Mouse (Mus musculus) liver, embryonic 12.5 days (tissue): Measurements from ENCODE around the gene Magi3. TPM values are rescaled to one million over a fixed set of nuclear protein-coding genes. Genes with fewer than 3 reads are reported as not detected.

Source experiments
- ATAC-seq: fragments of 200-750 bp; cut with Nextera tagmentation; 2 replicates; pipeline ENCODE4 v1.8.0; 2017; ENCODE audit warnings: moderate number of reproducible peaks, mild to moderate bottlenecking, moderate library complexity
- H3K27ac ChIP-seq: fragments of 300-500 bp; sonication (generic); 2 replicates; pipeline ENCODE4 v1.5.1; 2016; ENCODE audit warnings: mild to moderate bottlenecking
- H3K27me3 ChIP-seq: fragments of 300-500 bp; sonication (generic); replicated peaks from 2 replicates; pipeline ENCODE4 v1.6.1; 2016; ENCODE audit warnings: mild to moderate bottlenecking, moderate library complexity
- H3K36me3 ChIP-seq: fragments of 300-500 bp; sonication (generic); 2 replicates; pipeline ENCODE4 v1.6.1; 2016; ENCODE audit warnings: mild to moderate bottlenecking, moderate library complexity
- H3K4me1 ChIP-seq: fragments of 300-500 bp; sonication (generic); 2 replicates; pipeline ENCODE4 v1.6.1; 2016
- H3K4me2 ChIP-seq: fragments of 300-500 bp; sonication (generic); 2 replicates; pipeline ENCODE4 v1.6.1; 2016; ENCODE audit warnings: mild to moderate bottlenecking, moderate library complexity
- H3K4me3 ChIP-seq: fragments of 300-500 bp; sonication (generic); 2 replicates; pipeline ENCODE4 v1.5.1; 2016; ENCODE audit warnings: mild to moderate bottlenecking, moderate library complexity
- H3K9ac ChIP-seq: fragments of 300-500 bp; sonication (generic); 2 replicates; pipeline ENCODE4 v1.6.1; 2016; ENCODE audit warnings: mild to moderate bottlenecking, moderate library complexity
- H3K9me3 ChIP-seq: fragments of 300-500 bp; sonication (generic); replicated peaks from 2 replicates; pipeline ENCODE4 v1.6.1; 2016; ENCODE audit warnings: mild to moderate bottlenecking, moderate library complexity
- WGBS: fragments of 180-500 bp; shearing (Covaris S2); methylation state at CpG from one replicate; pipeline ENCODE4 v1.1.7; 2016; ENCODE audit not compliant: insufficient replicate concordance; 5-methylcytosine and 5-hydroxymethylcytosine counted together
- polyA plus RNA-seq: library from polyadenylated mRNA; unstranded; fragments of >200 nt; fragmentation: Nextera tagmentation; extraction: Ambion mirVana; gene quantifications from 2 replicates; pipeline ENCODE4 v1.2.1, GENCODE M21; 2016

Gene Magi3
- polyA plus RNA-seq, 1 experiment from 2014 or later, result 2.6 TPM

- Histone ChIP-seq H3K27ac (no peak overlapping the region), H3K4me3 (no peak overlapping the region), H3K36me3 (peaks cover 38% of the 10 kb centered on the region), H3K27me3 (no peaks in the 10 kb centered on the region), H3K9me3 (no peaks in the 10 kb centered on the region), H3K4me2 (no peak overlapping the region), H3K9ac (no peak overlapping the region), H3K4me1 (no peaks in the 10 kb centered on the region)
- 86% methylated on average over 3 of the region's 3 CpGs for WGBS
- no peak for ATAC-seq
Measured at GRCm38 (mm10) chr3:104017931-104018330, 202.2 kb downstream of the Magi3 start.

DNA sequence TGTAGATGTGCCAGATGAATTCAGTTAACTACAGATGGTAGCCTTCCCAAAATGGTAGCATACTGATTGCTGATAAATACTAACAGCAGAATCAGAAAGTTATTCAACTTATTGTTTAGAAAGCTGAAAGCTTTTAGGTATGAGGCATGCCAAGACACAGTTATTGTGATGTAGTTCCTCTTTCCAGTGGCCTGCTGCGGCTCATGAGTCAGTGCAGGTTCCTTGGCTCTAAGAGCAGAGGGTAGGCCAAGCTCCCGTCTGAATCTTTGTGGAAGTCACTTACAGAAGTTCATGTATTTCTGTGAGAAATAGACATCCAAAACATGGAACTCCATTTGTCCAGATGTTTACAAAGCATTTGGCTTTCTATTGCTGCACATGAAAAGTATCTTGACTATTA, 208.2 kb downstream of the Magi3 start:
- H3K27ac ChIP-seq, result no peak overlapping the region
- peaks cover 44% of the 10 kb centered on the region for H3K36me3 ChIP-seq
- H3K4me3 ChIP-seq, result no peak overlapping the region
- no peak overlapping the region for H3K9ac ChIP-seq
- WGBS, result 51% methylated on average over 2 of the region's 2 CpGs
- ATAC-seq, result no peak
- H3K9me3 ChIP-seq, result no peaks in the 10 kb centered on the region
- H3K27me3 ChIP-seq, result no peaks in the 10 kb centered on the region
- H3K4me1 ChIP-seq, result no peaks in the 10 kb centered on the region
- H3K4me2 ChIP-seq, result no peak overlapping the region

DNA sequence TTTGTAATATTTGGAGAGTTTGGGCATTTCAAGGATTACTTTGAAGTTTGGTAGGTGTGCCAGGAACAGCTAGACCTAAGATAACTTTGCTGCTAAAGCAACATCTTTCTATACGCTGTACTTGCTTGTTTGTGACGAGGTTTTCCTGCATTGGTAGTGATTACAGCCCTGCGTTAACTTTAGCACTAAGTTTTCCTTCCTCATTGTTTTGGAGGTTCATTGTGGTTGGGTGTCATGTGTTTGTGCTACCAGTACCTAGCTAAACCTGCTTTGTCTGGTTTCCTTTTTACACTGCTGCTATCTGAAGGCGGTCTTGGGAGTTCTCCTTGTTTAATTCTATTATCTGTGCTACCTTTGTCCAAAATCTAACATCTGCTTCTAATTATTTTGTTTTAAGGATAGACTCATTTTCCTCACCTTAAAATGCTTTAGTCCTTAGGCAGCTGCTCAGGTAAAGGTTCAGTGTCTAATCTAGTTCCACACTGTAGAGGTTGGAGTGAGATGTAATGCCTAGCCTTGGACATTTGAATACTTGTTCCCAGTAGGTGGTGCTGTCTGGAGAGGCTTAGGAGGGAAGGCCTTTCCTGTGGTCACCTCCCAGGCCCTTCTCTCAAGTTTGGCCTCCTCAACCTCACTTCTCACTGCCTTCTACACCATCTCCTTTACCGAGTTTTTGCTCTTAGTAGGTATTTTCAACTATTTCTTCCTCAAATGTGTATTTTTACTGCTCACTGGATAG, 210.1 kb downstream of the Magi3 start:
- WGBS, result 75% methylated on average over 5 of the region's 5 CpGs
- no peak overlapping the region for H3K4me3 ChIP-seq
- no peak overlapping the region for H3K4me2 ChIP-seq
- no peaks in the 10 kb centered on the region for H3K27me3 ChIP-seq
- ATAC-seq, result no peak
- H3K9ac ChIP-seq, result no peak overlapping the region
- peaks cover 48% of the 10 kb centered on the region for H3K36me3 ChIP-seq
- no peaks in the 10 kb centered on the region for H3K9me3 ChIP-seq
- H3K4me1 ChIP-seq, result no peaks in the 10 kb centered on the region
- H3K27ac ChIP-seq, result no peak overlapping the region

GRCm38 (mm10) chr3:104007479-104007878, 212.7 kb downstream of the Magi3 start:
- Histone ChIP-seq H3K4me1 (no peaks in the 10 kb centered on the region), H3K4me3 (no peak overlapping the region), H3K27me3 (no peaks in the 10 kb centered on the region), H3K36me3 (peaks cover 54% of the 10 kb centered on the region), H3K9me3 (no peaks in the 10 kb centered on the region), H3K4me2 (no peak overlapping the region), H3K27ac (no peak overlapping the region), H3K9ac (no peak overlapping the region)
- WGBS, result 88% methylated on average over 8 of the region's 8 CpGs
- ATAC-seq, result no peak

DNA sequence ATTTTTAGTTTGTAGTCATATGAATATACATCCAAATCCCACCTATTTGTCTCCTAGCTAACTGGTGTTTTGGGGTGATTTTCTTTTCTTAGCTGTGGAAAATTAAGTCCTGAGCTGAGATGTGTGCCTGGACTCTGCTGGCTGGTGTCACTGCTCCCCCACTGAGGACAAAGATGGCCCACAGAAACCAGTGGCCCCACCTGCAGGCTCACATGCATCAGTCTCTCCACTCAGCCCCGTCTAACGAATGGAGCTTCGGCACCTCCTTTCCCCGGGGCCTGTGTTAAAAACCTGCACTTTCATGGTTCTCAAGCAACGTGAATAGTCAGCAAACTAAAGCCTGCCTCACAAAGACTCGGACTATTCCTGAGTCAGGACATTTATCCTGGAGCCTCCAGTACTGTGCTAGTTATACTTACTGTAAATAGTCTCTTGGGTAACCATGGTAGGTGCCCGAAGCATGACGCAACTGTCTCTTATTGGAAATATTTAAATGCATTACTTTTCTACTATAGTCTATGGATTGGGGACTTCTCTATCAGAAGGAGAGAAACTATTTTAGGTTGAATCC, 213.2 kb downstream of the Magi3 start:
- no peak overlapping the region for H3K27ac ChIP-seq
- no peaks in the 10 kb centered on the region for H3K9me3 ChIP-seq
- peaks cover 59% of the 10 kb centered on the region for H3K36me3 ChIP-seq
- 87% methylated on average over 8 of the region's 8 CpGs for WGBS
- H3K4me2 ChIP-seq, result no peak overlapping the region
- no peaks in the 10 kb centered on the region for H3K27me3 ChIP-seq
- no peak overlapping the region for H3K9ac ChIP-seq
- H3K4me1 ChIP-seq, result no peaks in the 10 kb centered on the region
- no peak overlapping the region for H3K4me3 ChIP-seq
- no peak for ATAC-seq

GRCm38 (mm10) chr3:103998724-103999123, 221.4 kb downstream of the Magi3 start:
- no peaks in the 10 kb centered on the region for H3K4me1 ChIP-seq
- H3K4me2 ChIP-seq, result no peak overlapping the region
- H3K9me3 ChIP-seq, result no peaks in the 10 kb centered on the region
- peaks cover 66% of the 10 kb centered on the region for H3K36me3 ChIP-seq
- H3K27me3 ChIP-seq, result no peaks in the 10 kb centered on the region
- H3K4me3 ChIP-seq, result no peak overlapping the region
- H3K27ac ChIP-seq, result no peak overlapping the region
- ATAC-seq, result no peak
- H3K9ac ChIP-seq, result no peak overlapping the region
- 45% methylated on average over 4 of the region's 4 CpGs for whole genome bisulfite sequencing

DNA sequence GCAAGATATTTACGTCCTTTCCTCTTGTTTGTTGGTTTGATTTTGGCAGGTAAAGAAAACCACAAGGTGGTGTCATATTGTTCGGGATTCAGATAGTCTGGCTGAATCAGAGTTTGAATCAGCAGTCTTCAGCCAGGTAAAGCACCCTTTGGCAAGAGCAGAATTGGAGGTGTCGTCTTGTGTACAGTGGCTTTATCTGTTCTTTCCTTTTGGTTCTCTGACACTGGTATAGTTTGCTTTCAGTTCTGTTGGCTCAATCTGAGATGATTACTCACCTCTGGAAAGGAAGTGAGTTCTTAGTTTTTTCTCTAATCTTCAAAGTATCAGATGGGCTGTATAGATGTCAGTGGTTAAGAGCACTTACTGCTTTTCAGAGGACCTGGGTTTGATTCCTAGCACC, 228.9 kb downstream of the Magi3 start:
- Histone ChIP-seq H3K4me2 (no peak overlapping the region), H3K27ac (no peak overlapping the region), H3K4me1 (no peaks in the 10 kb centered on the region), H3K36me3 (peaks cover 59% of the 10 kb centered on the region), H3K27me3 (no peaks in the 10 kb centered on the region), H3K9ac (no peak overlapping the region), H3K9me3 (no peaks in the 10 kb centered on the region), H3K4me3 (no peak overlapping the region)
- WGBS, result 75% methylated on average over 3 of the region's 3 CpGs
- ATAC-seq, result no peak

- H3K27ac ChIP-seq, result no peak overlapping the region
- H3K4me3 ChIP-seq, result no peak overlapping the region
- no peak for ATAC-seq
- H3K9me3 ChIP-seq, result no peaks in the 10 kb centered on the region
- WGBS, result 67% methylated on average over 4 of the region's 4 CpGs
- H3K4me2 ChIP-seq, result no peak overlapping the region
- H3K36me3 ChIP-seq, result peaks cover 66% of the 10 kb centered on the region
- no peaks in the 10 kb centered on the region for H3K27me3 ChIP-seq
- no peaks in the 10 kb centered on the region for H3K4me1 ChIP-seq
- no peak overlapping the region for H3K9ac ChIP-seq
Measured at GRCm38 (mm10) chr3:103989352-103989751, 230.8 kb downstream of the Magi3 start.

DNA sequence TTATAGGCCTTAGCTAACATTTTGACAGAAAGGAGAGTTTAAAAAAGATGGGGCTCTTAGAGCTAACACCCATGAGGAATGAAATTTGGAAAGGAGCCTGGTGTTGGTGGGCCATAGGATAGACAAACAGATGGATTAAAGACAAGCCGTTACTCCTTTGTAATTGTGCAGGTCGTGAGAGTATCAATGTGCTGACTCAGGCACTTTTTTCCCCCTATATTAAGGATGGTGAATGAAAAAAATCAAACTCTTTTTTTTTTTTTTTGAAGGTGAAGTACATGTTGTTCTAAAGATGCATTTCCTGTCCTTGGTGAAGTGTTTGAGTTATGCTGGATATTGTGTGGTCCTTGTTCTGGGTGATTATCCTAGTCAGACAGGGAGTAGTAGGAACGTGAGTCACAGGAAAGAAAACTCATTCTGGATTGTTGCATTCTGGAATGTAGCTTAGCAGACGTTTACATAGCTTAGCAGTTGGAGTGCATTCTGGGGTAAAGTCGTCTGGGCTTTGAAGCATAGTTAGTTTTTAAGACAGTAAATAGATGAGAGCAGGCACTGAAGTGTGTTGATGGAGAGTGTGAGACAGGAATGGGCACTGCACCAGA, 232.2 kb downstream of the Magi3 start:
- no peak overlapping the region for H3K4me2 ChIP-seq
- no peak for ATAC-seq
- peaks cover 68% of the 10 kb centered on the region for H3K36me3 ChIP-seq
- no peak overlapping the region for H3K9ac ChIP-seq
- no peaks in the 10 kb centered on the region for H3K27me3 ChIP-seq
- H3K27ac ChIP-seq, result no peak overlapping the region
- no peaks in the 10 kb centered on the region for H3K9me3 ChIP-seq
- no peaks in the 10 kb centered on the region for H3K4me1 ChIP-seq
- H3K4me3 ChIP-seq, result no peak overlapping the region
- 74% methylated on average over 5 of the region's 5 CpGs for WGBS

DNA sequence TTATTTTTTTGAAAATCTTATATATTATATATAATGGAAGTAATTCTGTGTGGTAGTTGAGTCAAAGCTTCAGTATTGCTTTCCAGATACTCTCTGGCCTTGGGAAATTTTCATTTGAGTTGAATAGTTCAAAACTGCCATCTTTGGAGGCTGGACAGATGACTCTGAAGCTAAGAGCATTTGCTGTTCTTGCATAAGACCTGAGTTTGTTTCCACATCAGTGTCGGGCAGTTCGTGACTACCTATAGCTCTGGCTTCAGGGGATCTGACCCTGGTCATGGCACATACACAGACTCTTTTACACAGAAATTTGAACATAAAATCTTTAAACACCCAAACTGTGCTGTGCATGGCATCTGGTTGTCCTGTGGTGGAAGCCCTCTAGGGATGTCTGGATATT, 235.0 kb downstream of the Magi3 start:
- ATAC-seq, result no peak
- WGBS, result 84% methylated on average over 2 of the region's 2 CpGs
- Histone ChIP-seq H3K27ac (no peak overlapping the region), H3K4me2 (no peak overlapping the region), H3K27me3 (no peaks in the 10 kb centered on the region), H3K9ac (no peak overlapping the region), H3K4me1 (no peaks in the 10 kb centered on the region), H3K9me3 (no peaks in the 10 kb centered on the region), H3K36me3 (peaks cover 50% of the 10 kb centered on the region), H3K4me3 (no peak overlapping the region)

DNA sequence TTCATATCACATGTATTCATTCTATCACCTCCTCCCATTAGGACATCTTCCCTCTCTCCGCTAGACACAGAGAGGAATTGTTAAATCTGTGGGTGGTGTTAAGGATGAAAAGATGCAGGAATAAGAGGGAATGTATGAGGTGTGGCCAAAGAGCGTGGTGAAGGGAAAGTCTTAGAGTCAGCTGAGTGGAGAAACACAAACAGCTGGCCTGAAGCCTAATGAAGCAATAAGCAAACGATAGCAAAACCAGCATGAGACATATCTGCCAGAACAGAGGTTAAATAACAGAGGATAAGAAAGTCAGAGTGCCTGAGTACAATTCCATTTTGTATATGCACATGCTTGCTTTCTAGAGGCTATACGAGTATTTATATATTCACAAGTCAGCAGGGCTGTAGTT, 235.6 kb downstream of the Magi3 start:
- Histone ChIP-seq H3K4me1 (no peaks in the 10 kb centered on the region), H3K9ac (no peak overlapping the region), H3K9me3 (no peaks in the 10 kb centered on the region), H3K27me3 (no peaks in the 10 kb centered on the region), H3K4me2 (no peak overlapping the region), H3K4me3 (no peak overlapping the region), H3K27ac (no peak overlapping the region), H3K36me3 (peaks cover 44% of the 10 kb centered on the region)
- no peak for ATAC-seq
- WGBS, result 78% methylated on average over 4 of the region's 4 CpGs

DNA sequence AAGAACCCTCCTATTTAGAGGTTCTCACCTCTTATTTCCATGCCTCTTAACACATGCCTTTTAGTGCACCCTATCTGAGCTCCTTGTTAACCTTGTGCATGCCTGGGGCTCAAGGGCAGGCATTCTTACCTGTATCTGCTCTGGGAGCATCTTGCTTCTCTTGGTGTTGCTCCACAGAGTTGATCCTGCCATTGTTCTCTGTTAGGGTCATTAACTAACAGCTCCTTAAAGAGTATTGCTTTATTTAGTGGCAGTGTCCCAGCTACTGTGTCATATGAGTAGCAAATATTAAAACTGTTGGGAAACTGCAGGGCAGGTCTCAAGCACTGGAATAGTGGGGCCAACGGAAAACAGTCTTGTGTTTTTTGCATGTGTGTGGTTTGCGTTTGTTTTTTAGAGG, 249.0 kb downstream of the Magi3 start:
- no peak overlapping the region for H3K9ac ChIP-seq
- H3K9me3 ChIP-seq, result no peaks in the 10 kb centered on the region
- WGBS, result 83% methylated on average over 2 of the region's 2 CpGs
- H3K4me3 ChIP-seq, result no peak overlapping the region
- no peaks in the 10 kb centered on the region for H3K27me3 ChIP-seq
- peaks cover 24% of the 10 kb centered on the region for H3K36me3 ChIP-seq
- no peak overlapping the region for H3K27ac ChIP-seq
- ATAC-seq, result no peak
- no peak overlapping the region for H3K4me2 ChIP-seq
- peaks cover 35% of the 10 kb centered on the region for H3K4me1 ChIP-seq
